In genomic region chr7:101817861-101818401, GRCm38 (mm10) we compare ENCODE assay signal across 10 mouse cellular contexts. TPM values are rescaled to one million over a fixed set of nuclear protein-coding genes. Genes with fewer than 3 reads are reported as not detected.
DNase-seq lines count a peak whose midpoint lies in the region; ATAC-seq and TF ChIP-seq lines count a peak whose summit lies in the region.
"Had no signal": no experiment of that assay in that cellular context is flagged by ENCODE, and none has a peak within 500 bp of the region (broad histone marks: within the 10 kb centered on the region; RNA-seq: fewer than 3 reads in every experiment).

Phox2a (plus strand) TSS chr7:101818313.

- H3K4me1 ChIP-seq in heart, embryonic 15.5 days (replicated peaks) = peaks cover 37% of the 10 kb centered on the region
- H3K4me1 ChIP-seq in hindbrain, embryonic 16.5 days (ENCODE audit: control insufficient read depth, insufficient read depth, low read depth, low read length) = peaks cover 20% of the 10 kb centered on the region
- peaks cover 17% of the 10 kb centered on the region for H3K4me1 ChIP-seq in midbrain, embryonic 16.5 days (ENCODE audit: control insufficient read depth, insufficient read depth, low read length)
- peaks cover 13% of the 10 kb centered on the region for H3K4me1 ChIP-seq in thymus, adult 2 months (replicated peaks; ENCODE audit: control insufficient read depth, insufficient read depth, low read length)

- no peak for TF ChIP-seq POLR2A in thymus, adult 2 months (IDR thresholded peaks at IDR 0.05; ENCODE audit: control insufficient read depth, extremely low read depth, insufficient read depth, low read length, poor library complexity)

- no peaks in the 10 kb centered on the region for H3K9me3 ChIP-seq in heart, embryonic 15.5 days (replicated peaks)
- no peaks in the 10 kb centered on the region for H3K9me3 ChIP-seq in hindbrain, embryonic 16.5 days (ENCODE audit: control insufficient read depth, low read length)
- H3K9me3 ChIP-seq in midbrain, embryonic 16.5 days (replicated peaks; ENCODE audit: control insufficient read depth, low read length, poor library complexity, severe bottlenecking) = no peaks in the 10 kb centered on the region

- H3K9ac ChIP-seq in heart, embryonic 15.5 days = 0 out of 2 replicates have a peak within 1 kb of the TSS, but pooled peaks have one; percentile 6
- H3K9ac ChIP-seq in hindbrain, embryonic 16.5 days (ENCODE audit: low read depth, low read length) = peak within 1 kb of the TSS; percentile 15; the same call in 1 of the 2 replicates
- H3K9ac ChIP-seq in midbrain, embryonic 16.5 days (ENCODE audit: low read depth, low read length) = no peak within 1 kb of the TSS

- peak within 1 kb of the TSS; percentile 38 for H3K4me3 ChIP-seq in heart, embryonic 15.5 days
- H3K4me3 ChIP-seq in hindbrain, embryonic 16.5 days (ENCODE audit: low read length) = peak within 1 kb of the TSS; percentile 31
- peak within 1 kb of the TSS; percentile 26 for H3K4me3 ChIP-seq in midbrain, embryonic 16.5 days (ENCODE audit: low read depth, low read length)
- H3K4me3 ChIP-seq in thymus, adult 2 months (ENCODE audit: control insufficient read depth, insufficient read depth, low read length) = no peak within 1 kb of the TSS

- no peak for DNase-seq in heart, adult 11 months
- peak; percentile 47 for DNase-seq in adrenal gland, postnatal 25 days
- DNase-seq in thymus, adult 2 months = no peak
- no peak for DNase-seq in thymus, postnatal 36 days
- no peak for DNase-seq in gastrocnemius, postnatal 25 days
- DNase-seq: lung, postnatal 14 days; thymus, postnatal 25 days had no signal

- H3K36me3 ChIP-seq in heart, embryonic 15.5 days = no peaks in the 10 kb centered on the region
- H3K36me3 ChIP-seq in hindbrain, embryonic 16.5 days (ENCODE audit: control insufficient read depth, insufficient read depth, low read length) = no peaks in the 10 kb centered on the region
- no peaks in the 10 kb centered on the region for H3K36me3 ChIP-seq in midbrain, embryonic 16.5 days (ENCODE audit: control insufficient read depth, insufficient read depth, low read length)
- no peaks in the 10 kb centered on the region for H3K36me3 ChIP-seq in thymus, adult 2 months (ENCODE audit: control insufficient read depth, insufficient read depth, low read length)

- peak; percentile 29; the same call in 1 of the 2 replicates for ATAC-seq in heart, embryonic 15.5 days (replicated peaks; ENCODE audit: insufficient number of reproducible peaks, insufficient read depth, low FRiP score, low read depth)
- no peak for ATAC-seq in hindbrain, embryonic 16.5 days
- no peak for ATAC-seq in midbrain, embryonic 16.5 days

- H3K4me2 ChIP-seq in heart, embryonic 15.5 days = peak within 1 kb of the TSS; percentile 64
- H3K4me2 ChIP-seq in hindbrain, embryonic 16.5 days (ENCODE audit: low read length) = peak within 1 kb of the TSS; percentile 52
- peak within 1 kb of the TSS; percentile 24 for H3K4me2 ChIP-seq in midbrain, embryonic 16.5 days (ENCODE audit: low read length)

- peaks cover 63% of the 10 kb centered on the region for H3K27me3 ChIP-seq in heart, embryonic 15.5 days
- peaks cover 60% of the 10 kb centered on the region for H3K27me3 ChIP-seq in hindbrain, embryonic 16.5 days (replicated peaks; ENCODE audit: control insufficient read depth, insufficient read depth, low read length)
- peaks cover 60% of the 10 kb centered on the region for H3K27me3 ChIP-seq in midbrain, embryonic 16.5 days (ENCODE audit: control insufficient read depth, insufficient read depth, low read depth, low read length)
- H3K27me3 ChIP-seq in thymus, adult 2 months (ENCODE audit: control insufficient read depth, insufficient read depth, low read length) = peaks cover 31% of the 10 kb centered on the region

- TF ChIP-seq CTCF in thymus, adult 2 months (IDR thresholded peaks at IDR 0.05; ENCODE audit: borderline replicate concordance, control insufficient read depth, extremely low read depth, insufficient read depth, low read length, poor library complexity) = no peak

- H3K27ac ChIP-seq in heart, embryonic 15.5 days = no peak within 1 kb of the TSS
- no peak within 1 kb of the TSS for H3K27ac ChIP-seq in hindbrain, embryonic 16.5 days (ENCODE audit: low read depth, low read length)
- H3K27ac ChIP-seq in midbrain, embryonic 16.5 days (ENCODE audit: low read length) = no peak within 1 kb of the TSS
- no peak within 1 kb of the TSS for H3K27ac ChIP-seq in thymus, adult 2 months (ENCODE audit: control insufficient read depth, insufficient read depth, low read length)

- 1% methylated on average over 44 of the region's 45 CpGs for WGBS in heart, embryonic 15.5 days
- 2% methylated on average over 35 of the region's 45 CpGs for WGBS in hindbrain, embryonic 16.5 days
- under 1% methylated on average over 43 of the region's 45 CpGs for WGBS in midbrain, embryonic 16.5 days
- WGBS in thymus, adult 2 months = 8% methylated on average over 44 of the region's 45 CpGs

RNA-seq across cellular contexts. Expression of gene Phox2a, which starts in this region (rescaled TPM):
- polyA plus RNA-seq in heart, embryonic 15.5 days (2015; fragmentation: Nextera tagmentation; extraction: Ambion mirVana) = 0.39 and 1.9 TPM in 2 replicates
- total RNA-seq in adrenal gland, postnatal 25 days (2021) = 17.1 and 33.0 TPM in 2 replicates
- 1.1 and 1.8 TPM in 2 replicates for polyA plus RNA-seq in hindbrain, embryonic 16.5 days (2015; fragmentation: Nextera tagmentation; extraction: Ambion mirVana)
- 0.21 TPM in 1 of 2 replicates, not detected in the other for polyA plus RNA-seq in midbrain, embryonic 16.5 days (2015; fragmentation: Nextera tagmentation; extraction: Ambion mirVana)
- 0.14 TPM in 1 of 2 replicates, not detected in the other for polyA plus RNA-seq in thymus, adult 2 months (2012; rRNA removed)
- total RNA-seq in gastrocnemius, postnatal 25 days (2021) = not detected

Comparison
In these comparisons a context has a peak if more than half of its experiments do, and no peak if none do; other contexts are left out.
1. RNA of gene Phox2a (total RNA-seq): 17.1 to 33.0 TPM in adrenal gland, postnatal 25 days; not detected in gastrocnemius, postnatal 25 days; every median in the first group is over 10 times any median in the second.
2. Peak in every context shown above with its lines, with median percentiles within 50 percentile points of each other: H3K4me2 ChIP-seq.